Mouse (Mus musculus): ENCODE data around the gene Tcn2. TPM values are rescaled to one million over a fixed set of nuclear protein-coding genes. Genes with fewer than 3 reads are reported as not detected.
A peak's percentile ranks its signal among the peaks of the same experiment; 100 is the strongest.
"Not testable (repeated sequence)": the region's sequence is repeated elsewhere in the genome, so short reads cannot be mapped to it uniquely, and the experiment has no call there.

Tcn2 gene
- 13.3 and 14.8 TPM in 2 replicates for total RNA-seq (2017)

GRCm38 (mm10) chr11:3931511-3932211 is at the start of gene Tcn2:
Gene Tcn2, minus strand, starts transcription at chr11:3932159.
- ATAC-seq (replicated peaks; ENCODE audit: low read depth, poor library complexity, severe bottlenecking): peak; percentile 87

DNA sequence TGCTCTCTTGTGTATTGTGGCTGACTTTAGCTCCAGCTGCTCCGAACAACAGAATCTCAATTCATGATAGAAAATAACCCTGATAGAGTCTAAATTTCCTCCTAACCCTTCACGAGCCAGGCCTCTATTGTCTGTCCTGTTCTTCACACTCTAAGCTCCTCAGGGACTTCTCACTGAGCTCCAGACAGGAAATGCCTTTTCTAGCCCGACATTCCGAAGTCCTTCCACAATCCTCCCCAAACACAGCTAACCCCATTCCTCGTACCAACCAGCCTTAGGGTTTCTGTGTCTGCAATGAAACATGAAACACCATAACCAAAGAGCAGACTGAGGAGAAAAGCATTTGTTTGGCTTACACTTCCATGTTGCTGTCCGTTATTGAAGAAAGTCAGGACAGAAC is 49.6 kb upstream of the Tcn2 start:
- ATAC-seq (replicated peaks; ENCODE audit: low read depth, poor library complexity, severe bottlenecking): no peak

GRCm38 (mm10) chr11:3978421-3978820 is 46.5 kb upstream of the Tcn2 start:
- no peak for ATAC-seq (replicated peaks; ENCODE audit: low read depth, poor library complexity, severe bottlenecking)

GRCm38 (mm10) chr11:3976678-3977077 is 44.7 kb upstream of the Tcn2 start, which contains the start of gene 4930556J24Rik:
Gene 4930556J24Rik, minus strand, starts transcription at chr11:3976778.
- ATAC-seq (replicated peaks; ENCODE audit: low read depth, poor library complexity, severe bottlenecking): no peak

DNA sequence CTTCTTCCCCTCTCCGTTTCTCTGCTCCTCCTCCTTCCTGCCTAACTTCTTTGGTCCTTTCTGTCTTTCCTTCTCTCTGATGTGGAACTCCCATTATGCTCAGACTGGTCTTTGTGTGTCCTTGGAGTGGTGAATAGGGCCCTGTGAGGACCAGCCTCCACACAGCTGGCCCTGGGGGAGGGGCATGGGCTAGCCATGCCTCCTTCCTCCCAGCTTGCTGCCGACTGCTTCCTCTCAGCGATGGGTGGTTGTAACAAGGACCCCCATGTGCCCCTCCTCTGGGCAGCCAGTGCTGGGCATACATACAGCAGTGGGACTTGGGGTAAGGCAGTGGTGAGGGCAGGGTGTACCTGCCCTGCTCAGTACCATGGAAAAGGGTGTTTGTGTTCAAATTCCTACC is 42.4 kb upstream of the Tcn2 start:
- no peak for ATAC-seq (replicated peaks; ENCODE audit: low read depth, poor library complexity, severe bottlenecking)

DNA sequence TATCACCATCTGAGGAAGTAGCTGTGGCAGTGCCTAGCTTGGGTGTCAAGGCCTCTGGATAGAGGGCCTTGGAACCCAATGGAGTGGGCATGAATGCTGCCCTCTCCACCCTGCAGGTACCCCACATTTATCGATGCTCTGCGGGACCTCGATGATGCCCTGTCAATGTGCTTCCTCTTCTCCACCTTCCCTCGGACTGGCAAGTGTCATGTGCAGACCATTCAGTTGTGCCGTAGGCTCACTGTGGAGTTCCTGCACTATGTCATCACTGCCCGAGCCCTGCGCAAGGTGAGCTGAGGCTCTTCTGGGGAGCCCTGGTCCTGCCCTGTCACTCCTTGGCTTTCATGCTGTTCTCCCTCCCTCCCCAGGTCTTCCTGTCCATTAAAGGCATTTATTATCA is 41.1 kb upstream of the Tcn2 start:
- no peak for ATAC-seq (replicated peaks; ENCODE audit: low read depth, poor library complexity, severe bottlenecking)

- no peak for ATAC-seq (replicated peaks; ENCODE audit: low read depth, poor library complexity, severe bottlenecking)
Observed at GRCm38 (mm10) chr11:3970361-3970760, 38.4 kb upstream of the Tcn2 start.

DNA sequence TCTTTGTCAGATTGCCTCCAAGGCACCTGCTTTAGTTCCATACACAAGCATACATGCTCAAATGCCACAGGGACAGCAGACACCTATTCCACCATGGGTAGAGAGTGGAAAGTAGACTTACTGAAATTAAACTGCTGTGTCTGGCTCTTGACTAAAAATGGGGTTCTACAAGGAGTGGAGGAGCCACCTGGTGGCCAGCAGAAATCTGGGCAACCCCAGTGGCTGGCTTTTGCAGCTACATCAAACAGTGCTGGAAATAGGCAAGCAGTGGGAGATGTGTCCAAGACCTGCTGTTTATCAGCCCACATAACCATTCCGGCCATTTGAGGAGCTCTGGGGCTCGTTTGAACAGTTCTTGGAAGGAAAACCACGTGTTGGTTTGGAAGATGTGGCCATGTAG is 37.9 kb upstream of the Tcn2 start:
- ATAC-seq (replicated peaks; ENCODE audit: low read depth, poor library complexity, severe bottlenecking): peak; percentile 39; the same call in 1 of the 2 replicates

GRCm38 (mm10) chr11:3964416-3965172 is 32.6 kb upstream of the Tcn2 start:
- ATAC-seq (replicated peaks; ENCODE audit: low read depth, poor library complexity, severe bottlenecking): peak; percentile 20

- ATAC-seq (replicated peaks; ENCODE audit: low read depth, poor library complexity, severe bottlenecking): peak; percentile 93
Observed at GRCm38 (mm10) chr11:3963610-3964415, 31.9 kb upstream of the Tcn2 start, which contains the start of gene Pes1. Gene Pes1, plus strand, starts transcription at chr11:3963975.

GRCm38 (mm10) chr11:3963155-3963554 is 31.2 kb upstream of the Tcn2 start:
- no peak for ATAC-seq (replicated peaks; ENCODE audit: low read depth, poor library complexity, severe bottlenecking)

DNA sequence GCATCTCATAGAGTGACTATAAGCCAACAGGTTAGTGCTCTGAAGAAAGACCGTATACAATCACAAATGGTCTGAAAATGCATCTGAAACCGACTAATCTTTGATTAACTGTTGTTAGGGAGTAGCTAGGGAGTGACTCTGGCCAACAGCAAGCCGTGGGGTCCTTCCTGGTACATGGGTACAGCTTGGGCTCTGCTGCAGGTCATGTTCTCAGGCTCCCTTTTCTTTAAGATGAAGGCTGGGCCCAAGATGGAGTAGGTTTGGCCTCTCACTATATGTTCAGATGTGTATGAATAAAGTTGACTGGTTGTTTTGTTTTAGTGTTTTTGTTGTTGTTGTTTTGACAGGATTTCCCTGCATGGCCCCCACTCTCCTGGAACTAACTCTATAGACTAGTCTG is 29.8 kb upstream of the Tcn2 start:
- ATAC-seq (replicated peaks; ENCODE audit: low read depth, poor library complexity, severe bottlenecking): no peak

GRCm38 (mm10) chr11:3960901-3961300 is 28.9 kb upstream of the Tcn2 start:
- ATAC-seq (replicated peaks; ENCODE audit: low read depth, poor library complexity, severe bottlenecking): no peak

DNA sequence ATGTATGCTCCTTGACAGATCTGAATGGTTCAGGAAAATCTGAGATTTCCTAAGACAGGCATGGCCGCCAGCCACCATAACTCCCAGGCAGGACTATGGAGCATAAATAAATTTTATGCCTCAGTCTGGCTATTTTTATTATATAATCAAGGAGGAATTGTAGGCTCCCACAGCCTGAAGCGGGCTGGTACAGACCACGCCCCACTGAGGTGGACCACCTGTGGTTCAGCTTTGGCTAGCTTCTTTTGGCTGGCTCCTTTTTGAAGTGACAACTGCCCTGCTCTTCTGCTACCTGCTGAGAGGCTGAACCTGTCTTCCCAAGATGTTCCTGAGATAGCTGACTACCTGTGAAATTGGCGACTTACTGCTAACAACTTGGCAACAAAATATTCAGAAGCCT is 23.4 kb upstream of the Tcn2 start:
- not testable (repeated sequence) for ATAC-seq (replicated peaks; ENCODE audit: low read depth, poor library complexity, severe bottlenecking)

GRCm38 (mm10) chr11:3954876-3955275 is 22.9 kb upstream of the Tcn2 start:
- ATAC-seq (replicated peaks; ENCODE audit: low read depth, poor library complexity, severe bottlenecking): not testable (repeated sequence)

- no peak for ATAC-seq (replicated peaks; ENCODE audit: low read depth, poor library complexity, severe bottlenecking)
Observed at GRCm38 (mm10) chr11:3946386-3946785, 14.4 kb upstream of the Tcn2 start.

GRCm38 (mm10) chr11:3941371-3941770 is 9.4 kb upstream of the Tcn2 start:
- ATAC-seq (replicated peaks; ENCODE audit: low read depth, poor library complexity, severe bottlenecking): no peak

DNA sequence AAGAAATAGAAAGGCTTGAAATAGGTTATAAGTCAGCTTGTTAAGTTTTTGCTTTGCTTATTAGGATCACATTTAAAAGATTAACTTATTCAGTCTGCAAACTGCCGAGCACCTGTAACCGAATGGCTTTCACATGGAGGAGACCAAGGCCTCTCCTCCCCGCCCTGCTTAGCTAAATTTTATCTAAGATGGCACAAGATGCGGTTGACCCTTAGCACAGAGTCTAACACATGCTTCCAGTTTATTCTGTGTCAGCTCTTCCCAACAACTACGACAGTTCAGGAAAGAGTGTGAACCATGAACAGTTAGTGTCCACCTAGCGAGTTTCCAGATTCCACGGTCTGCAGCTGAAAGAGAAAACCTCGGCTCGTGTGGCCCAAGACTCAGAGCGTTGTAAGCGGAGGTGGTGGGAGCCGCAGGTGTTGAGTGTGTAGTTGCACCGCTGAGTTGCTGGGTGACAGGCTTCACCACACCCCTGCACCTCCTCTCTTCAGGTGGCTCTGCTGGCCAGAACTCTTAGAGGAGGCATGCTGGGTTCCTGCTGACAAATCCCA is 5.4 kb upstream of the Tcn2 start:
- ATAC-seq (replicated peaks; ENCODE audit: low read depth, poor library complexity, severe bottlenecking): no peak

DNA sequence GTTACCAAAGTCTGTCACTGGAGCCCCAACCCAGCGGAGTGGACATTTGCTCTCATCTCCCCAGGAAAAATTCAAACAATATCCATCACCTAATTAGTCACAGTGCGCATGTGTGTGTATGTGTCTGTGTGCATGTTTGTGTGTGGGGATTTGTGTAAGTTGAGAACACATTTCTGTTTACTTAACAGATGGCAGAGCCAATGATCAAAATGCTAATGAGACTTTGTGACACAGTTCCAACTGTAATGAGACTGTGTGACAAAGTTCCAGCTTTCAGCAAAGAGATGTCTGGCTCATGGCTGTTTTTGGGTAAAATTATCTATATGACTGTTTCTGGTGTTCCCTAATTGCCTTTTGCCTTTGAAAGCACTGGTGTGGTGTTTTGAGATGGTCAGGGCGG is 4.4 kb upstream of the Tcn2 start:
- ATAC-seq (replicated peaks; ENCODE audit: low read depth, poor library complexity, severe bottlenecking): no peak

- ATAC-seq (replicated peaks; ENCODE audit: low read depth, poor library complexity, severe bottlenecking): no peak
Observed at GRCm38 (mm10) chr11:3935135-3935534, 3.2 kb upstream of the Tcn2 start.
